Mouse (Mus musculus): ENCODE results near the gene Vmp1. TPM values are rescaled to one million over a fixed set of nuclear protein-coding genes. Genes with fewer than 3 reads are reported as not detected.

Gene Vmp1
- polyA plus RNA-seq, 1 experiment from 2014 or later = 144 TPM

- Histone ChIP-seq H3K27me3 (no peaks in the 10 kb centered on the region), H3K4me3 (replicated peaks) (peak overlapping the region; percentile 50), H3K27ac (peak overlapping the region; percentile 91), H3K9me3 (replicated peaks) (no peaks in the 10 kb centered on the region), H3K36me3 (peaks cover 10% of the 10 kb centered on the region), H3K4me2 (peak overlapping the region; percentile 60), H3K9ac (peak overlapping the region; percentile 53), H3K4me1 (peaks cover 30% of the 10 kb centered on the region)
- ATAC-seq (replicated peaks; ENCODE audit: low FRiP score) = no peak
- 26% methylated on average over 12 of the region's 12 CpGs for WGBS
Observed at GRCm38 (mm10) chr11:86586177-86586867, 97.3 kb downstream of the Vmp1 start.

- peak overlapping the region; percentile 60 for H3K4me2 ChIP-seq
- WGBS = 51% methylated on average over 3 of the region's 3 CpGs
- ATAC-seq (replicated peaks; ENCODE audit: low FRiP score) = no peak
Observed at GRCm38 (mm10) chr11:86585598-86585984, 98.0 kb downstream of the Vmp1 start.

GRCm38 (mm10) chr11:86584898-86585597 is 98.6 kb downstream of the Vmp1 start:
- 72% methylated on average over 7 of the region's 7 CpGs for WGBS
- H3K9ac ChIP-seq = peak overlapping the region; percentile 39
- no peaks in the 10 kb centered on the region for H3K27me3 ChIP-seq
- H3K4me3 ChIP-seq (replicated peaks) = peak overlapping the region; percentile 50
- ATAC-seq (replicated peaks; ENCODE audit: low FRiP score) = no peak
- H3K9me3 ChIP-seq (replicated peaks) = no peaks in the 10 kb centered on the region
- H3K4me1 ChIP-seq = peaks cover 42% of the 10 kb centered on the region
- peaks cover 10% of the 10 kb centered on the region for H3K36me3 ChIP-seq
- peak overlapping the region; percentile 60 for H3K4me2 ChIP-seq
- peak overlapping the region; percentile 78 for H3K27ac ChIP-seq

More at GRCm38 (mm10) chr11:86585598-86585984, 98.0 kb downstream of the Vmp1 start:
- Histone ChIP-seq H3K4me3 (replicated peaks) (peak overlapping the region; percentile 50), H3K9me3 (replicated peaks) (no peaks in the 10 kb centered on the region), H3K27me3 (no peaks in the 10 kb centered on the region), H3K9ac (peak overlapping the region; percentile 39), H3K4me1 (peaks cover 37% of the 10 kb centered on the region), H3K36me3 (peaks cover 10% of the 10 kb centered on the region), H3K27ac (peak overlapping the region; percentile 78)

- Histone ChIP-seq H3K4me2 (peak overlapping the region; percentile 60), H3K27me3 (no peaks in the 10 kb centered on the region), H3K27ac (0 out of 2 replicates have a peak overlapping the region, but pooled peaks have one; percentile 78), H3K9me3 (replicated peaks) (no peaks in the 10 kb centered on the region), H3K36me3 (peaks cover 10% of the 10 kb centered on the region), H3K4me1 (peaks cover 50% of the 10 kb centered on the region), H3K9ac (no peak overlapping the region), H3K4me3 (replicated peaks) (peak overlapping the region; percentile 50)
- 89% methylated on average over 14 of the region's 14 CpGs for WGBS
- ATAC-seq (replicated peaks; ENCODE audit: low FRiP score) = no peak
Observed at GRCm38 (mm10) chr11:86583990-86584897, 99.4 kb downstream of the Vmp1 start.

- Histone ChIP-seq H3K4me1 (peaks cover 58% of the 10 kb centered on the region), H3K27ac (no peak overlapping the region), H3K27me3 (no peaks in the 10 kb centered on the region), H3K4me3 (replicated peaks) (no peak overlapping the region), H3K9ac (no peak overlapping the region), H3K9me3 (replicated peaks) (no peaks in the 10 kb centered on the region), H3K4me2 (no peak overlapping the region), H3K36me3 (peaks cover 10% of the 10 kb centered on the region)
- WGBS = 87% methylated on average over 3 of the region's 3 CpGs
- ATAC-seq (replicated peaks; ENCODE audit: low FRiP score) = no peak
Observed at GRCm38 (mm10) chr11:86583313-86583825, 100.3 kb downstream of the Vmp1 start.

- no peak for ATAC-seq (replicated peaks; ENCODE audit: low FRiP score)
- Histone ChIP-seq H3K36me3 (peaks cover 10% of the 10 kb centered on the region), H3K4me2 (no peak overlapping the region), H3K9me3 (replicated peaks) (no peaks in the 10 kb centered on the region), H3K27ac (no peak overlapping the region), H3K4me3 (replicated peaks) (no peak overlapping the region), H3K4me1 (peaks cover 58% of the 10 kb centered on the region), H3K9ac (no peak overlapping the region), H3K27me3 (no peaks in the 10 kb centered on the region)
- 92% methylated on average over 7 of the region's 7 CpGs for WGBS
Observed at GRCm38 (mm10) chr11:86582543-86583260, 100.9 kb downstream of the Vmp1 start.

- Histone ChIP-seq H3K4me2 (no peak overlapping the region), H3K27ac (peak overlapping the region; percentile 76; the same call in 1 of the 2 replicates), H3K36me3 (peaks cover 10% of the 10 kb centered on the region), H3K9ac (no peak overlapping the region), H3K4me3 (replicated peaks) (no peak overlapping the region), H3K4me1 (peaks cover 58% of the 10 kb centered on the region), H3K27me3 (no peaks in the 10 kb centered on the region), H3K9me3 (replicated peaks) (no peaks in the 10 kb centered on the region)
- WGBS = 89% methylated on average over 12 of the region's 12 CpGs
- no peak for ATAC-seq (replicated peaks; ENCODE audit: low FRiP score)
Observed at GRCm38 (mm10) chr11:86581943-86582542, 101.6 kb downstream of the Vmp1 start.

- Histone ChIP-seq H3K9me3 (replicated peaks) (no peaks in the 10 kb centered on the region), H3K4me2 (peak overlapping the region; percentile 38), H3K27ac (peak overlapping the region; percentile 76), H3K9ac (no peak overlapping the region), H3K4me1 (peaks cover 58% of the 10 kb centered on the region), H3K27me3 (no peaks in the 10 kb centered on the region), H3K36me3 (peaks cover 10% of the 10 kb centered on the region), H3K4me3 (replicated peaks) (no peak overlapping the region; the same call in 1 of the 2 replicates)
- 0 out of 2 replicates have a peak, but pooled peaks have one; percentile 38 for ATAC-seq (replicated peaks; ENCODE audit: low FRiP score)
- 34% methylated on average over 11 of the region's 11 CpGs for WGBS
Observed at GRCm38 (mm10) chr11:86581250-86581753, 102.3 kb downstream of the Vmp1 start.

GRCm38 (mm10) chr11:86580319-86581113 is 103.1 kb downstream of the Vmp1 start:
- H3K9me3 ChIP-seq (replicated peaks) = no peaks in the 10 kb centered on the region
- H3K27me3 ChIP-seq = no peaks in the 10 kb centered on the region
- 75% methylated on average over 9 of the region's 9 CpGs for WGBS
- H3K4me2 ChIP-seq = no peak overlapping the region
- H3K36me3 ChIP-seq = peaks cover 10% of the 10 kb centered on the region
- peaks cover 62% of the 10 kb centered on the region for H3K4me1 ChIP-seq
- H3K27ac ChIP-seq = peak overlapping the region; percentile 76
- H3K9ac ChIP-seq = no peak overlapping the region; the same call in 1 of the 2 replicates
- H3K4me3 ChIP-seq (replicated peaks) = no peak overlapping the region
- ATAC-seq (replicated peaks; ENCODE audit: low FRiP score) = peak; percentile 55

- peaks cover 60% of the 10 kb centered on the region for H3K4me1 ChIP-seq
- 64% methylated on average over 10 of the region's 10 CpGs for WGBS
Observed at GRCm38 (mm10) chr11:86579731-86580318, 103.8 kb downstream of the Vmp1 start.

More at GRCm38 (mm10) chr11:86579731-86580318, 103.8 kb downstream of the Vmp1 start:
- Histone ChIP-seq H3K27ac (peak overlapping the region; percentile 76), H3K4me3 (replicated peaks) (no peak overlapping the region), H3K36me3 (peaks cover 7% of the 10 kb centered on the region; the same call in 1 of the 2 replicates), H3K9me3 (replicated peaks) (no peaks in the 10 kb centered on the region), H3K27me3 (no peaks in the 10 kb centered on the region), H3K4me2 (no peak overlapping the region), H3K9ac (no peak overlapping the region; the same call in 1 of the 2 replicates)
- ATAC-seq (replicated peaks; ENCODE audit: low FRiP score) = no peak

Data from kidney, embryonic 15.5 days (tissue).